Mouse (Mus musculus) ES-E14 (cell line): ENCODE results near the gene Umps.

Experiments used
- HCFC1 ChIP-seq: IDR thresholded peaks from 2 replicates; pipeline ENCODE4 v1.6.1; 2012; ENCODE audit warnings: low read length, inconsistent platforms, borderline replicate concordance; ENCODE audit not compliant: insufficient read depth
- ZC3H11A ChIP-seq: IDR thresholded peaks from 2 replicates; pipeline ENCODE4 v1.6.1; 2012; ENCODE audit warnings: low read depth, mild to moderate bottlenecking, inconsistent platforms, low read length, borderline replicate concordance

DNA sequence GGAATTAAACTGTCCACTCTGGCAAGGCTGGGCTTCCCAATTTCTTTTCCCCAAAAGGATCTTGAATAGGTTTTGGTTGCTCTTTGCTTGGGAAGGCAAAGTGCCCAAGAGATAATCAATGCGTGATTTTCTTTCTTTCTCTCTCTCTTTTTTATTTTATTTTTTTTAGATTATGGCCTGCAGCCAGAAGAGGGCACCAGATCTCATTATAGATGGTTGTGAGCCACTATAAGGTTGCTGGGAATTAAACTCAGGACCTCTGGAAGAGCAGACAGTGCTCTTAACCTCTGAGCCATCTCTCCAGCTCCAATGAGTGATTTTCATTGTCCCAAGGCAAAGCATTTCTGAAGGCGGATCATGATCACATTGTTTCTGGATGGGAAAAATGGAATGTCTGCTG, 42.7 kb upstream of the Umps start:
- TF ChIP-seq ZC3H11A (no peak), HCFC1 (no peak)
